Mouse (Mus musculus): ENCODE results near the gene Chia1.
"Not testable (repeated sequence)": the region's sequence is repeated elsewhere in the genome, so short reads cannot be mapped to it uniquely, and the experiment has no call there.

Gene Chia1

GRCm38 (mm10) chr3:106112929-106113328, at the start of gene Chia1:
Gene Chia1, plus strand, starts transcription at chr3:106113229.
- in situ Hi-C loops (cut with MboI; ENCODE audit: unreplicated experiment in 2 of 2): no loop called here

- in situ Hi-C loops (cut with MboI; ENCODE audit: unreplicated experiment in 2 of 2): not testable (repeated sequence)
Observed at GRCm38 (mm10) chr3:106067707-106068106, 45.3 kb upstream of the Chia1 start.

GRCm38 (mm10) chr3:106070994-106071393, 42.0 kb upstream of the Chia1 start:
- in situ Hi-C loops (cut with MboI; ENCODE audit: unreplicated experiment in 2 of 2): no loop called here

GRCm38 (mm10) chr3:106074824-106075223, 38.2 kb upstream of the Chia1 start:
- in situ Hi-C loops (cut with MboI; ENCODE audit: unreplicated experiment in 2 of 2): no loop called here

GRCm38 (mm10) chr3:106126999-106127398, 14.0 kb downstream of the Chia1 start:
- in situ Hi-C loops (cut with MboI; ENCODE audit: unreplicated experiment in 2 of 2): loop anchor here (5.0 kb wide), 1 partner anchor 180 kb away; no protein-coding TSS in a partner anchor

- in situ Hi-C loops (cut with MboI; ENCODE audit: unreplicated experiment in 2 of 2): loop anchor here (5.0 kb wide), 1 partner anchor 178 kb away; no protein-coding TSS in a partner anchor
Observed at GRCm38 (mm10) chr3:106128807-106129493, 15.9 kb downstream of the Chia1 start.

GRCm38 (mm10) chr3:106131690-106132089, 18.7 kb downstream of the Chia1 start:
- in situ Hi-C loops (cut with MboI; ENCODE audit: unreplicated experiment in 2 of 2): no loop called here

GRCm38 (mm10) chr3:106144081-106144480, 31.1 kb downstream of the Chia1 start:
- in situ Hi-C loops (cut with MboI; ENCODE audit: unreplicated experiment in 2 of 2): no loop called here

- in situ Hi-C loops (cut with MboI; ENCODE audit: unreplicated experiment in 2 of 2): no loop called here
Observed at GRCm38 (mm10) chr3:106154413-106154812, 41.4 kb downstream of the Chia1 start.

- in situ Hi-C loops (cut with MboI; ENCODE audit: unreplicated experiment in 2 of 2): no loop called here
Observed at GRCm38 (mm10) chr3:106167464-106167863, 54.4 kb downstream of the Chia1 start, which contains the start of gene Chil3. Gene Chil3, minus strand, starts transcription at chr3:106167564.

GRCm38 (mm10) chr3:106170522-106171053, 57.6 kb downstream of the Chia1 start:
- in situ Hi-C loops (cut with MboI; ENCODE audit: unreplicated experiment in 2 of 2): no loop called here

GRCm38 (mm10) chr3:106171135-106171731, 58.2 kb downstream of the Chia1 start:
- in situ Hi-C loops (cut with MboI; ENCODE audit: unreplicated experiment in 2 of 2): no loop called here

- in situ Hi-C loops (cut with MboI; ENCODE audit: unreplicated experiment in 2 of 2): not testable (repeated sequence)
Observed at GRCm38 (mm10) chr3:106172506-106172905, 59.5 kb downstream of the Chia1 start.

- in situ Hi-C loops (cut with MboI; ENCODE audit: unreplicated experiment in 2 of 2): not testable (repeated sequence)
Observed at GRCm38 (mm10) chr3:106174971-106175370, 61.9 kb downstream of the Chia1 start.

- in situ Hi-C loops (cut with MboI; ENCODE audit: unreplicated experiment in 2 of 2): no loop called here
Observed at GRCm38 (mm10) chr3:106177509-106178189, 64.6 kb downstream of the Chia1 start.
